Mouse (Mus musculus) midbrain, embryonic 15.5 days (tissue): Measurements from ENCODE around the gene Cyp26c1. TPM values are rescaled to one million over a fixed set of nuclear protein-coding genes. Genes with fewer than 3 reads are reported as not detected.

ENCODE experiments used
- ATAC-seq: fragments of 200-750 bp; cut with Nextera tagmentation; replicated peaks from 2 replicates; pipeline ENCODE4 v1.8.0; 2017; ENCODE audit warnings: moderate TSS enrichment
- H3K27ac ChIP-seq: fragments of 300-500 bp; sonication (generic); 2 replicates; pipeline ENCODE4 v1.5.1; 2015; ENCODE audit warnings: mild to moderate bottlenecking, inconsistent platforms
- H3K27me3 ChIP-seq: fragments of 300-500 bp; sonication (generic); replicated peaks from 2 replicates; pipeline ENCODE4 v1.6.1; 2015; ENCODE audit warnings: inconsistent platforms
- H3K36me3 ChIP-seq: fragments of 300-500 bp; sonication (generic); replicated peaks from 2 replicates; pipeline ENCODE4 v1.6.1; 2015; ENCODE audit warnings: inconsistent platforms
- H3K4me1 ChIP-seq: fragments of 300-500 bp; sonication (generic); 2 replicates; pipeline ENCODE4 v1.6.1; 2015; ENCODE audit warnings: inconsistent platforms
- H3K4me2 ChIP-seq: fragments of 300-500 bp; sonication (generic); 2 replicates; pipeline ENCODE4 v1.6.1; 2015; ENCODE audit warnings: inconsistent platforms, mild to moderate bottlenecking, moderate library complexity
- H3K4me3 ChIP-seq: fragments of 300-500 bp; sonication (generic); 2 replicates; pipeline ENCODE4 v1.5.1; 2015; ENCODE audit warnings: mild to moderate bottlenecking, inconsistent platforms
- H3K9ac ChIP-seq: fragments of 300-500 bp; sonication (generic); 2 replicates; pipeline ENCODE4 v1.6.1; 2015; ENCODE audit warnings: mild to moderate bottlenecking, inconsistent platforms
- H3K9me3 ChIP-seq: fragments of 300-500 bp; sonication (generic); 2 replicates; pipeline ENCODE4 v1.6.1; 2016; ENCODE audit warnings: inconsistent platforms
- WGBS: fragments of 180-500 bp; shearing (Covaris S2); methylation state at CpG from one replicate; pipeline ENCODE4 v1.1.7; 2015; ENCODE audit warnings: mixed read lengths; 5-methylcytosine and 5-hydroxymethylcytosine counted together
- polyA plus RNA-seq: library from polyadenylated mRNA; unstranded; fragments of >200 nt; fragmentation: Nextera tagmentation; extraction: Ambion mirVana; gene quantifications from 2 replicates; pipeline ENCODE4 v1.2.1, GENCODE M21; 2015

Gene Cyp26c1
- polyA plus RNA-seq, 1 experiment from 2014 or later: not detected

DNA sequence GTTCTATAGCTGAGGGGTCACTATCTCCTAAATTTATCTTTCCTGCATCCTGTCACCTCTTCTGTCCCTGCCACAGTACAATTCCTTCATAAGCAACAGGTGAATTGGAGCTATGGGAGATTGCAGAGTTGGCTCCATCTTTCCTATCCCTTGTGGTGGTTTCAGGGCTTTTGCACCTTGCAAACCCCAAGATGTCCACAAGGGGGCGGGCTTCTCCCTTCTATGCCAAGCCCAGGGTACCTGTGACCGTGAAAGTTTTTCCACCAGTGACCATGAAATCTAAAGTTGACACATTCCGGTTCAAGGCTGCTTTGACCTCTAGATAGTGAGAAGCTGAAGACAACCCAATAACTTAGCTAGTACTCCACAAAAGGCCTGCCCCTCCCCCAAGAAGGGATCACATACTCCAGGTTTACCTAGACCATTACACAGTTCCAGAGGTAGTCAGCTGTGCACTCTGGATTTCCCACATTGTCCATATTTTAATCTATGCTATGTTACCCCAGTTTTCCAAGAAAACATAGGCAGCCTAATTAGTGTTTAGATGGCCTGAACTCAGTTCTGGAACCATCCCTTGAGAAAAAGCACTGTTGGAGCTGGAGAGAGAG, 18.6 kb downstream of the Cyp26c1 start:
- Histone ChIP-seq H3K36me3 (no peaks in the 10 kb centered on the region), H3K27ac (no peak overlapping the region), H3K4me2 (no peak overlapping the region), H3K9me3 (no peaks in the 10 kb centered on the region), H3K4me1 (peaks cover 3% of the 10 kb centered on the region), H3K27me3 (peaks cover 41% of the 10 kb centered on the region), H3K4me3 (no peak overlapping the region), H3K9ac (no peak overlapping the region)
- 10% methylated on average over 3 of the region's 3 CpGs for WGBS
- peak; percentile 74; the same call in 1 of the 2 replicates for ATAC-seq

DNA sequence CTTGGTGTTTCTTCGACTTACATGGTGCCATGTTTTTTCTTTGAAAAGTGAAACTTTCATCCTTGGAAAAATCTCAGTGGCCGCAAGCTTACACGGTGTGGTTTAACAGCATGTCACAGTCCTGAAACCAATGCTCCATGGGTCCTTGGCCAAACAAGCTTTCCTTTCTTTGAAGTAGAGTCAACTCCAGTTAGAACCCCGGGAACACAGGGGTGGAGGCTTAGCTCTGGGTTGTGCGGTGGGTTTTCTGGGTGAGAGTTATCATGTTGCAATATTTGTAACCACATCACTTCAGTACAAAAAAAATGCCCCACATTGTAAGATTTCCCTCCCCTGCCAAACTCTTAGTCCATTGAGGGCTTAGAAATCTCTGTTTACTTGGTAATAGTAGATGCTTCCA, 20.3 kb downstream of the Cyp26c1 start:
- Histone ChIP-seq H3K4me1 (no peaks in the 10 kb centered on the region), H3K27ac (no peak overlapping the region), H3K27me3 (peaks cover 24% of the 10 kb centered on the region), H3K36me3 (no peaks in the 10 kb centered on the region), H3K9ac (no peak overlapping the region), H3K9me3 (no peaks in the 10 kb centered on the region), H3K4me3 (no peak overlapping the region), H3K4me2 (no peak overlapping the region)
- ATAC-seq: no peak
- 91% methylated on average over 5 of the region's 5 CpGs for WGBS

DNA sequence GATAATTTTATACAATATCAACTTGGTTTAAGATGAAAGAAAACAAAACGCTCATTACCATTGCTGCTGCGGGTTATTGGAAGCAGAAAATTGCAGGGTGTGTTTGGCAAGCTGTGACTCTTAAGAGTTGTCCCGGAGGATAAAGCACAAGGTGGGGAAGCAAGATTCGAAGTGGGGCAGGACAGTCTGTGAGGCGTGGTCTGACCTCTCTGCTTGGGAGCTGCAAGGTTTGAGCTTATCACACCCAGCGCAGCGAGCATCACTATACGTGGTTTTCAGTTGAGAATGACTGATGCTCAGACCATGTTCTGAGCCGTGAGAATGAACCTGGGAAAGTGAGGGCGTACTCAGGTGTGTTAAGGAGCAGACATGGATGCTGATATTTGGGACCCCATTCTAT, 29.3 kb downstream of the Cyp26c1 start:
- Histone ChIP-seq H3K4me1 (no peaks in the 10 kb centered on the region), H3K27ac (no peak overlapping the region), H3K9me3 (no peaks in the 10 kb centered on the region), H3K36me3 (no peaks in the 10 kb centered on the region), H3K4me3 (no peak overlapping the region), H3K4me2 (no peak overlapping the region), H3K9ac (no peak overlapping the region), H3K27me3 (no peaks in the 10 kb centered on the region)
- ATAC-seq: no peak
- 76% methylated on average over 10 of the region's 10 CpGs for WGBS

DNA sequence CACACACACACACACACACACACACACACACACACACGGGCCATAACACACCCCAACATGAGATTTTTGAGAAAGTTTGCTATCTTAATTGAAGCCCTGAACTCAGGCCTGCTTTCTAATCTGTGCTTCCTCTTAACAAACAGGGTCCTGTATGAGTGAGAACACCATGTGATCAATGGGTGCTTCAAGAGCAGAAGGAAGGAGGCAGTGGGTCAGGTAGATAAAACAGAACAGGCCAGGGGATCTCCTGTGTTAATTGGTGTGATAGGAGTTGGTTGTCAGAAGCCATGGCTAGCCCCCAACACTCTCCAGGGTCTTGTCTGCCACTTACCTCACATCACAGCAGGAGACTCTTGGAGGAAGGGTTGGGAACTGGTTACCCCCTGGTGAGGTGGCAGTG, 30.6 kb downstream of the Cyp26c1 start:
- H3K27me3 ChIP-seq: no peaks in the 10 kb centered on the region
- H3K9ac ChIP-seq: no peak overlapping the region
- H3K27ac ChIP-seq: no peak overlapping the region
- H3K36me3 ChIP-seq: no peaks in the 10 kb centered on the region
- no peaks in the 10 kb centered on the region for H3K4me1 ChIP-seq
- 66% methylated on average over 1 of the region's 1 CpGs for WGBS
- ATAC-seq: no peak
- H3K4me2 ChIP-seq: no peak overlapping the region
- H3K9me3 ChIP-seq: no peaks in the 10 kb centered on the region
- H3K4me3 ChIP-seq: no peak overlapping the region

DNA sequence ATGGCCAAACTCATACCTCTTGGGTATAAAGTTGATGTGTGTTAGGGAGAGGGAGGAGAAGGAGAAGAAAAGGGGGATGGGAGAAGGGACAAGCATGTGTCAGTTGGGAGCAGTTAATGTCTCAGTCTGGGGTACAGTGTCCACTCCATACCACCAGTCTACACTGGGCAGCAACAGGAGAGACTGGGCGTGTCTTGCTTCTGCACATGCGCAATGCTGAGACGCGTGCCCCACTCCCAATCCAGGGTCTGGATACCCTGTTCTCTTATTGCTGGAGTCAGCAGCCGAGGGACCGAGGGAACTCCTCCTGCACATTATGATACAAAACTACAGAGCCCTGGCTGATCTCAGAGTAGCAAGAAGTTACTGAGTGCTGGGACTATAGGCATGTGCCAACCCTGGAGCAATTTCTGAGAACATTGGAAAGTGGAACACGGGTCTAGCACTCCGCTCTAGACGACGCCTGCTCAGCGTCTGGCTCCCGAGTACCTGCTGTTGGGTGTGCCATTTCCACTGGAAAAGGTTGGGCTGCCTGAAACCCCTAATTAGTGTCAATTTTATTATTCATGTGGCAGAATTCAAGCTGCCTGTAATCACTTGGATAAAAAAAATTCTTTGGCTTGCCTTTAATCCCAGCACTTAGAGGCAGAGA, 31.3 kb downstream of the Cyp26c1 start:
- Histone ChIP-seq H3K27me3 (no peaks in the 10 kb centered on the region), H3K4me1 (no peaks in the 10 kb centered on the region), H3K4me3 (no peak overlapping the region), H3K27ac (no peak overlapping the region), H3K4me2 (no peak overlapping the region), H3K9ac (no peak overlapping the region), H3K9me3 (no peaks in the 10 kb centered on the region), H3K36me3 (no peaks in the 10 kb centered on the region)
- no peak for ATAC-seq
- 86% methylated on average over 12 of the region's 12 CpGs for WGBS

DNA sequence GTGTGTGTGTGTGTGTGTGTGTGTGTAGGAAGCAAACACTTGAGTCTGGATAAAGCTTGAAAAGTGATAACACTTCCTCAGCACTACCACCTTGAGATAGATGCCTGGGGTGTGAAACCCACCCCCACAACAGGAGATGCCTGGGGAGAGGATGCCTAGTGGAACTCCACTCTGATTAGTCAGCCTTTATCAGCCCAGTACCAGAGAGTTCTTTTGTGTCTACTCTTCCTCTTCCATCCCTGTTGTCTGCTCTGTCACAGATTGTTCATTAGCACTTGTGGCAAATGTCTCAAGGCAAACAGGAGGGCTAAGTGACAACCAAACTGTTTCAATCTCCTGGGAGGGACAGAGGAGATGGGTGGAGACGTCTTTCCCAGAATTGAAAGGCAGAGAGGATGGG, 33.8 kb downstream of the Cyp26c1 start:
- Histone ChIP-seq H3K4me3 (no peak overlapping the region), H3K4me1 (no peaks in the 10 kb centered on the region), H3K9me3 (no peaks in the 10 kb centered on the region), H3K27ac (no peak overlapping the region), H3K27me3 (no peaks in the 10 kb centered on the region), H3K36me3 (no peaks in the 10 kb centered on the region), H3K4me2 (no peak overlapping the region), H3K9ac (no peak overlapping the region)
- ATAC-seq: no peak
- 28% methylated on average over 1 of the region's 1 CpGs for WGBS

DNA sequence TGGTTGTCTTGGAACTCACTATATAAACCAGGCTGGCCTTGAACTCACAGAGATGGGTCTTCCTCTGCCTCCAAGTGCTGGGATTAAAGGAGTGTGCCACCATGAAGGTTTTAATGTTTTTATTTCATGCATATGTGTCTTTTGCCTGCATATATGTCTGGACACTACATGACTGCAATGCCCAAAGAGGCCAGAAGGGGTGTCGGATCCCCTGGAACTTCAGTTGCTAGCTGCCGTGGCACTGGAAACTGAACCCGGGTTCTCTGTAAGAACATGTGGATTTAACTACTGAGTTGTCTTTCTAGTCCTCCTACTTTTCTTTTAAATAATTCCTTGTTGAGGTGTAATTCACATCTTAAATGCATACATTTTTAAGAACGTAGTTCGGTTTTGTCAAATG, 39.2 kb downstream of the Cyp26c1 start:
- 96% methylated on average over 5 of the region's 5 CpGs for WGBS
- Histone ChIP-seq H3K4me3 (no peak overlapping the region), H3K27me3 (no peaks in the 10 kb centered on the region), H3K9me3 (no peaks in the 10 kb centered on the region), H3K4me2 (no peak overlapping the region), H3K27ac (no peak overlapping the region), H3K9ac (no peak overlapping the region), H3K4me1 (no peaks in the 10 kb centered on the region), H3K36me3 (no peaks in the 10 kb centered on the region)
- ATAC-seq: no peak

DNA sequence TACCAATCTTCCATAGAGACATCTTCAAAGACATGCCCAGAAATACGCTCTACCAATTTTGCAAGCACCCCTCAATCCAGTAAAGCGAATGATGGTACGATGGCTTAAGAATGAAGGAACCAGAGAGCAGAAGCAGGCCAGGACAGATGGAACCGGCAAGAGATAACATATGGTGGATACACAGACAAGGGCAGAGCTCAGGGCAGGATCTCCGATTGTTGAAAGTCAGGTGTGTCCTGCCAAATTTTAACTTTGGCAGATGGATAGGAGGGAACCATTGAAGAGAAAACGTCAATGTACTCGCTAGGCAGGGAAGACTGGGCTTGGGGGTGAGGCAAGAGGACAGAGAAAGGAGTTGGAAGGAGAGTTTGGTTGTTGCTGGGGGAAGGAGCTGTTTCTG, 41.2 kb downstream of the Cyp26c1 start:
- Histone ChIP-seq H3K36me3 (no peaks in the 10 kb centered on the region), H3K9ac (no peak overlapping the region), H3K27me3 (no peaks in the 10 kb centered on the region), H3K27ac (no peak overlapping the region), H3K4me1 (no peaks in the 10 kb centered on the region), H3K4me2 (no peak overlapping the region), H3K9me3 (no peaks in the 10 kb centered on the region), H3K4me3 (no peak overlapping the region)
- 93% methylated on average over 7 of the region's 7 CpGs for WGBS
- ATAC-seq: no peak

DNA sequence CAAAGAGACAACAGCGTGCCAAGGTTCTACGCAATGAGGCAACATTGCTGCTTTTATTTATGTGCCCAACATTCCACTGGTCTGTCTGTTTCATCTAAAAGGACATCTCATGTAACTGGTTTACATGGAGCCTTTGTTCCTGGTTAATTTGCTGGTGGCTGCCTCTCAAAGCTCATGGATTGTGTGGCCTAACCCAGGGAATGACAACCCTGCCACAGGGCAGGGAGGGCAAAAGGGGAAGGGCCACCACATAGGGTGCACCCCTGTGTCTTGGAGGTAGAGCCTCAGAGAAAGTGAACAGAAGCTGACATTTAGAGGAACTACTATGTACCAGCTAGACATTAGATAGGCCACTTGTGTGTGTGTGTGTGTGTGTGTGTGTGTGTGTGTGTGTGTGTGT, 42.0 kb downstream of the Cyp26c1 start:
- H3K4me1 ChIP-seq: no peaks in the 10 kb centered on the region
- 93% methylated on average over 2 of the region's 2 CpGs for WGBS
- ATAC-seq: no peak

DNA sequence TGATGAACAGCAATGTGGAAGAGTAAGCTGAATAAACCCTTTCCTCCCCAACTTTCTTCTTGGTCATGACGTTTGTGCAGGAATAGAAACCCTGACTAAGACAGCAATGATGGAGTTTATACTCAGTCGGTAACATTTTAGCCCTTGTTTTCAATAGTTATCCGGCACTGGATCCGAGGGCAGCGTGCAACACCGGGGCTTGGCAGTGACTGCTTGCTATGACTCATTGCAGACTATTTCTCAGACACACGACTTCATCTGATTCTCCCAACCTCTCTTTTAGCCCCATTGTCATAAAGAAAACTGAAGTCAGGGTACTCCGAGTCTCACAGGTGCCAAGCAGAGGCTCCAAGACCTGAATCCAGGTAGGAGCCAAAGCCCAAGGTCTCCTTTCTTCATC, 50.0 kb downstream of the Cyp26c1 start:
- Histone ChIP-seq H3K4me3 (no peak overlapping the region), H3K27me3 (no peaks in the 10 kb centered on the region), H3K4me1 (no peaks in the 10 kb centered on the region), H3K36me3 (no peaks in the 10 kb centered on the region), H3K9ac (no peak overlapping the region), H3K9me3 (no peaks in the 10 kb centered on the region), H3K27ac (no peak overlapping the region), H3K4me2 (no peak overlapping the region)
- no peak for ATAC-seq
- WGBS: 92% methylated on average over 8 of the region's 8 CpGs

More for the DNA sequence above, 42.0 kb downstream of the Cyp26c1 start:
- H3K27me3 ChIP-seq: no peaks in the 10 kb centered on the region
- H3K27ac ChIP-seq: no peak overlapping the region
- no peaks in the 10 kb centered on the region for H3K9me3 ChIP-seq
- no peak overlapping the region for H3K9ac ChIP-seq
- H3K4me3 ChIP-seq: no peak overlapping the region
- H3K36me3 ChIP-seq: no peaks in the 10 kb centered on the region
- H3K4me2 ChIP-seq: no peak overlapping the region

DNA sequence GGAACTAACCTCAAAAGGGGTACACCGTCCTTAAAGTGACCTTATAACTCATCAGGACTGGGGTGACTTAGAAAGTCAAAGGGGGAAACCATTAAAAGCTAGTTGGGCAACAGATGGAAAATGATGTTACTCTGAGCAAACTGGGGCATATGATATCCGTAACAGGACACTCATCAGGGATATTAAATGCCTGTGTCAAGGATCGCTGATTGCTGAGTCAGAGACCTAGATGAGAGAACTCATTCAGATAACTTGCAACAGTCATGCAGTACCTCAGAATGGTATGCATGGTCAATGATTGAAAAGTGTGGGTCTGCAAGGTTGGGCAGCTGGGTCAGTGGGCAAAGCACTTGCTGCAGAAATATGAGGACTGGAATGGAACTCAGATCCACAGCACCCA, 53.2 kb downstream of the Cyp26c1 start:
- H3K27ac ChIP-seq: no peak overlapping the region
- ATAC-seq: no peak
- 96% methylated on average over 3 of the region's 3 CpGs for WGBS

DNA sequence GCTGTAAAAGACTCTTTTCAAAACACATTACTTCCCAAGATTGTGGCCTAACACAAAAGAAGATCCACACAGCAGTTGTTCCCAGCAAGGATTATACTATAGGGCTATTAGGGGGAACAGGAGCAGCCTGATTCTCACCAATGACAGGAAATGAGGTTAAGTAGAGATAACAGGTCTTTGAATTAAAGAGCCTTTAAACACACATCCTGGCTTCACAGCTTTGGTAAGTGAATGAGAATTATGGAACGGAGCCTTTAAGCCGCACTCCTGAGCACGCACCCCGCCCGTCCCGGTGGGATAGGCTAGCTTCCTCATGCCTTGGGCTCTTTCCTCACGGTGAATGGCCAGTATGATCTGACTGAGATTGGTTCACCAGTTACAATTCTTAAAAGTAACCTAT, 54.7 kb downstream of the Cyp26c1 start:
- no peak overlapping the region for H3K27ac ChIP-seq
- H3K27me3 ChIP-seq: no peaks in the 10 kb centered on the region
- no peaks in the 10 kb centered on the region for H3K4me1 ChIP-seq
- 69% methylated on average over 7 of the region's 7 CpGs for WGBS
- H3K4me2 ChIP-seq: no peak overlapping the region
- no peaks in the 10 kb centered on the region for H3K36me3 ChIP-seq
- no peak overlapping the region for H3K9ac ChIP-seq
- no peak for ATAC-seq
- H3K4me3 ChIP-seq: no peak overlapping the region
- no peaks in the 10 kb centered on the region for H3K9me3 ChIP-seq

More for the DNA sequence above, 53.2 kb downstream of the Cyp26c1 start:
- Histone ChIP-seq H3K36me3 (no peaks in the 10 kb centered on the region), H3K4me2 (no peak overlapping the region), H3K9ac (no peak overlapping the region), H3K4me1 (no peaks in the 10 kb centered on the region), H3K9me3 (no peaks in the 10 kb centered on the region), H3K4me3 (no peak overlapping the region), H3K27me3 (no peaks in the 10 kb centered on the region)
